Mouse (Mus musculus) T-cell, adult 2 months (primary cell): ENCODE measurements around the gene Fam107a.
A peak's percentile ranks its signal among the peaks of the same experiment; 100 is the strongest.

Experiments used
- DNase-seq: peaks from one replicate; pipeline ENCODE4 v3.0.0; 2022; ENCODE audit warnings: low spot score

Fam107a gene

DNA sequence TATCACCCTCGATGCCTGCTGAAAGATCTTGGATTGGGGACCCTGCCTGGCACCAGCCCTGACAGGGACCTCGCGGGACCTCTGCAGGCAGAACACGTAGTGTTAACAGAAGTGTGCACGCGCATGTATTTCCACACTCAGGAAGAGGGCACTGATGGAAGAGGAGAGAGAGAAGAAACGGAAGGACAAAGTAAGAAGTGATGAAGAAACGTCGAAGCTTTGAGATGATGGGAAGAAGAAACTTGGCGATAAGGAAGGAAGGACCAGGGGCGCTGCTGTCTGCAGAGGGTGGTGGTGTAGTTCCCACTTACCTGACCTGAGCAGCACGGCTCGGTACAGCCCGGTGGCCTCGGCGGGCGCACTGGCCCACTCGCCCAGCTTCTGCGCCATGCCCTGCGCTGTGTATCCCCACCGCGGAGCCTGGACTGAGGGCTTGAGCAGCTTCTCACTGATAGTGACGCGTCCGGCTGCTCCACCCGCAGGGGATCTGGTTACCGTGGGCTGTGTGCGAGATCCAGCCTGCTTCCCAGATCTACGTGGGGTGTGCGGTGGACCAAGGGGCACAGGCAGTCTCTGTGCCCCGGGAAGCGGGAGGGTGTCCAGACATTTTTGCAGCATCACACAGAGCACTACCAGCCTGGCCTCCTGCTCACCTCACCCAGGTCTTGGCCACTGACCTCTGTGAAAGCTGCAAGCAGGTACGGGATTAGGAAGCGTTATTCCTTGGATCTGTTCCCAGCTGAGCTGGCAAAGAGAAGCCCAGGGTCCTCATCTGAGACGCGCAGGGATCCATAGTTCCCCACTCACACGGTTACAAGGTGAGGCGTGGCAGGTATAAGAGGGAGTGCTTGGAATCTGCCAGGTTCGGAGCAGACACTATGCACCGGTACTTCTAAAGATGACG is at the start of gene Fam107a:
Gene Fam107a (minus strand): TSS at position 830 of the 904 bp plus-strand sequence.
- no peak for DNase-seq

DNA sequence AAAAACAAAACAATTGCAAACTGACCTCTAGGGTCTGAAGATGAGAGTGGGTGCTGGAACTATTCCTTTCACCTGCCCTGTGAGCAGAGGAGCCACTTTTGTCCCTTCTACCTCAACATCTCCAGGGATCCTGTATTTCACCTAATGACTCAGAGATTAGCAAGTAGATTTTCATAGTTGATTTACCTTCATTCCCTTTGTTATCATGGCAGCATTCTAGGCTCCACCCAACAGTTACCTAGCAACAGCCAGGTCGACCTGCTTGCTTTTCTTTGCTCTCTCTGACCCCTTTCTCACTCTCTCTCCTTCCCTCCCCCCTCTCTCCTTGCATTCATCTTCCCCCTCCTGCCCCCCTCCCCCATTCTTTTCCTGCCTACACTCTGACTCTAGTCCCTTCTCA is 49.3 kb upstream of the Fam107a start:
- no peak for DNase-seq

DNA sequence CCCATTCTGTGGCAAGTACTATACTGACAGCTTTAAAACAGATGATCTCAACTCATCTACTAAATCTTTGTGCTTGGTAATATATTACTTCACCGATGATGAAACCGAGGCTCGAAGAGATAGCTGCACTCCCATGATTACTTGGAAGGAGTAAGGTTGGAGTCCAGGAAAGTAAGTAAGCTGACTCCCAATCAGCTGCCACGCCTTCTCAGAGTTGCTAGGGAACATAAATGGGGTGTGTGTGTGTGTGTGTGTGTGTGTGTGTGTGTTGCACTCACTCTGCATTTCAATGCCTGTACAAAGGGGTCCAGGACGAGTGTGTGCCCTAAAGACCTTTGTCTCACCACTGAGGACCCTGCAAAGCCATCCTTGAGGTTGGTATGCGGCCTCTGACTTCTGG is 48.0 kb upstream of the Fam107a start:
- DNase-seq, result no peak

DNA sequence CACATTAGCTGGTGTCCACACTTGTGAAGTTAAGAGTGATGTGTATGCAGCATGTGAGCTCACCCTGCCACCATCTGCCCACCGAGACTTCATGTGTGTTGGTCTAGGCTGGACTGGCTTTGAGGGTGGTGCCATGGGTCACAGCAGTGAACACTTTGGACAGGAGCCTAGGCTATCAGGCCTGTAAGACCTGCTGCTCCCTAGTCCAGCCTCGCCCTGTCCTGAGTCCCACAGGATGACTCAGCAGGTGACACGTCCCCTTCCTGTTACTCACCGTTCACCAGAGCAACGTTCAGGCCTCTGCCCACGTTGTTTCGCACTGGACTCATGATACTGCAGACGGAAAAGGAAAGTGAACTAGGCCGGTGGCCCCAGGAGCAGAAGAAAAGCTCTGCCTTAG is 39.0 kb upstream of the Fam107a start:
- DNase-seq, result no peak

DNA sequence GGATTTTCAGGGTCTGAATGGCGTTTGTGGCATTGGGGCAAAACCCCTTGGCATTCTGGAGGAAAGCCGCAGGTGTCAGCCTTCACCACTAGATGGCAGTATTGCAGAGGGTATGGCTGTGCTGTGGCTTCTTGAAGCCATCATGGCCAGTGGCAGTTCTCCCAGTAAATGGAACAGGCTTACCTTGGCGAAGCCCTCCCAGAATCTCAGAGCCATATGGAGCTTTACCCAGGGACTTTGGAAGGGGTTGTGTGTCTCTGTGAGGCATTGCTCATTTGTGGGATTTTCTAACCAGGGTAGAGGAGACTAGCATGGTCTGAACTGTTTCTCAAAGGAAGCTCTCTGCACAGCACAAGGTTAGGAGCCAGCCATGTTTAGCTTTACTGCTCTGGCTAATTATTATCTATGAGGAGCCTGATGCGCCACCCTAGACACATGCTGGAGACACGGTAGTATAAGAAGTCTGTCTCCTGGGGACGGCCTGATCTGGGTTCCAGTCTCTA is 38.2 kb upstream of the Fam107a start:
- DNase-seq, result peak; percentile 31

DNA sequence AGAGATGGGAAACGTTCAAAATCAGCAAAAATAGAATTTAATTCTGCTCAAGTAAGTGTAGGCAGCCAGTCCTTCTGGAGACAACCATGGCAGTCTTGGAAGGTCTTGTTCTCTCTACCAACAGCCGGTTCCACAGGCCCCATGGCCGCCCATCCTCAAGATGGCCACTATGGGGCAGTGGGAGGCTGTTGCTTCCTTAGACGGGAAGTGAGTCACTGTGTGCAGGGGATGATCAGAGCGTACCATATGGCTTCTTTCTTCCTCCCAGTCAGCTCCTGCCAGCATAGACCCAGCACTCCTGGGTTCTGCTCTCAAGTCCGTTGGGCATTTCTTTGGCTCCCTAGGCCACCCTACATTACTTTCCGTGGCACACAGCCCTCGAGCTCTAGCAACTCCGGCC is 31.1 kb upstream of the Fam107a start:
- DNase-seq, result no peak

DNA sequence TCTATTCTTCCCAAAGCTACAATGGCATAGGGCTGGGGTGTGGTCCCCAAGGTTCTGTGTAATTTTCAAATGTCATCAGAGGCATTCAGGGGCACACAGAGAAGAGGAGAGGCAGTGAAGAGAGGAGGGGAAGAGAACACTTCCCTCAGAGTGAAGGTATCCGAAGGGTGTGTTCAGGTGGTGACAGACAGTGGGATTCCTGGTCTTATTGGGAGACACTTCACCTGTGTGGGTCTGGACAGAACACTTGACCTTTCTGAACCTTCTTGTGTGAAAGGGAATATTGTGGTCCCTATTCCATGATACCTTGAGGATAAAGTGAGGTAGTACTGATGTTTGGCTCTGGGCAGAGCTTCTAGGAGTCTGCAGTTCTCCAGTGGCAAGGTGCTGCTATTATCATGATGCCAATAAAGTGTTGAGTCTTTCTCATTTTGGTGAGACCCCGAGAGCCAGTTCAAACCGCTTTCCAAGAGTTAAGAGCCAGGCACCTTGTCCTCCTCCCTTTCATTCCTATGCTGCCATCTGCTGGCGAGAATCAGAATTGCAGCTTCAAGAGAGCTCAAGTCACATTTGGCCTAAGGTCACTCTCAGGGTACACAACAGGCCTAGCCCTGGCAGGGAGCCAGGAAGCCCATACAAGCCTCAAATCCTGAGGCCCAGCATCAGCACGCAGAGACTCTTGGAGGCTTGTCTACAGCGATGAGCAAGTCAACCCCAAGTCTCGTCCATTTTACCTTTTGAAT is 28.6 kb upstream of the Fam107a start:
- peak; percentile 51 for DNase-seq

DNA sequence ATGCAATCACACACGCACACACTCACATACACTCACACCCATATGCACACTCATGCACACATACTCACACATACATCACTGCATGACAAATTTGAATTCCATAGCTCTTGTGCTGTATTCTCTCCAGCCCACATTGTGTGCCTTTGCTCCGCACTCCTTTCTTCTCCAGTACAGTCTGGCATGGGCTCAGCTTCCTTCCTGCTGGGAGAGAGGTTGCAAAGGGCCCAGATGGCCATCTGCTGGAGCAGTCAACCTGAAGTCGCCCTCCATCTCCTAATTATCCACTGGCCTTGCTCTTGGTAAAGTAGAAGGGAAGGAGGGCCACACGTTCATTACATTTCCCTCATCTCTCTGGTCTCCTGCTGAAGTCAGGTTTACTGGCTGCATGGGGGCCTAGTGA is 27.7 kb upstream of the Fam107a start:
- DNase-seq, result no peak

DNA sequence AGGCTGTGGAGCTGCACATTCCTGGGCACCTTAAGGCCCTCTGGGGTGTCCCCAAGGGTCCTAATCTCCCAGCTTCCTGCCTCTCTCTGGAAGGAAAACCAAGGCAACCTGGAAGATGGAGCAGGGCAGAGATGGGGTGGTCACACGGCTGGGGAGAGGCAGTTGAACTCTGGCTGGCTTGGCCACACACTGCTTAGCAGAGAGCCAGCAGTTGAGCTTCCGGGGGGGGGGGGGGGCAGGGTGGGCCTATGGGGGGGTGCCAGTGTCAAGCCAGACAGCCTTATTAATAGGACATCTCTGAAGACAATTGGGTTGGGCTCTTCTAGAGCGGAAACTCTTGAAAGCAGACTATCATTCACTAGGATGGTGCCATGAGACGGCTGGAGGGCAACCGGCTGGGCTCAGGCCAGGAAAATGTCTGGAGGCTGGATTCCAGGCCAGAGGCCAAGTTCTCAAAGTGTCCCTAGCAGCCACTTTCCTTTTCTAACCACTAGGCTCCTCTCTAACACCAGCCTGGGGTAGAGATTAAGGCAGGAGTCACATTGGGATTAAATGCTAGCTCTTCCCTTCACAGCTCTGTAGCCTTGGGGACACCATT is 24.8 kb upstream of the Fam107a start:
- no peak for DNase-seq

DNA sequence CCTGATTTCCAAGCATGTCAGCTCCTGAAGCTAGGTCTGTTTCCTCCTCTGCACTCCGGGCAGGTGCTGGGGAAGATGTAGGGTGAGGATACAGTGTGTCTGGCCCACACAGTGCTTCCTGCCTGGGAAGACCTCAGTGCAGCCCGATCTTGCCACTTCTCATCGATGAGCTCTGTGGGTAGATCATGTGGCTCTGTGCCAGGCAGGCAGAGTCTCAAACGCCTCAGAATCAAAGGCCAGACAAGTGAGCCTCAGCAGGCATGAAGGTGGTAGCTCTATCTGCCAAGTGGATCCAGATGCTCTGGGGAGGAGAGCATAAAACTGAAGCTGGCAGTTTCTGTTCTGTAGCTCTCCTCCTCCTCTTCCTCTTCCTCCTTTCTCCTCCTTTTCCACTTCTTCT is 22.4 kb upstream of the Fam107a start:
- no peak for DNase-seq

DNA sequence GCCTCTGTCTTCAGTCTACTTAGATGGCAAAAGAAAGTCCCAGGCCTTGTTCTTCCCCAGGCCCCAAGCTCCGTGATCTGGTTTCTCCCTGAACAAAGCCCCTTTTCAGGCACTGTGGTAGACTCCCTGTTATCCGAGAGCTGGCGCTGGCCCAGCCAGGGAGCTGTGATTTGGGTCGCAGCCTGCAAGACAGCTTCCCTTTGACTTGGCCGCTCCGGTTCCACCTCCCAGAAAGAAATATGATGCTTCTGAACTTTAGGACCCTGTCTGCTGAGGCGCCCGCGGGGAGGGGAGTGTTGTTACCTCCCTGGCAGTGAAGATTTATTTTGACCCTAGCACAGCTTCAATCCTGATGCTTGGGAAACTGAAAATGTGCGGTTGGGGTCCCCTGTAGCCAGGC is 18.1 kb upstream of the Fam107a start:
- DNase-seq, result no peak

DNA sequence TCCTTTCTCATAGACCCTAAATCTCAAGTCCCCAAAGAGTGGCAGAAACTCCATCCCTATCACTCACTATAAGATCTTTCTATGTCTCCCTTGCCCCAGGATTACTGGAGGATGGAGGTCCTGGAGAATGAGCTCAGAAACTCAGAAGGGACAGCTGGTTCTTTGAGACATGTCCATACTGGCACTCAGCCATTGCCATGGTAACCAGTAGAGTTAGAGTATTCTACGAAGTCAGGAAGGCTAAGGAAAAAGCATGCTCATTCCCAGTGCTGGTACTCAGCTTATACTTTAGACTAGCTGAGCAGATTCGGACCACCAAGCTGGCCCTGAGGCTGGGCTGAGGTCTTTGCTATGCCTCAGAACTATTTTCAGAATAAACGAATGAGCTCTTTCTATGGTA is 16.7 kb upstream of the Fam107a start:
- DNase-seq, result no peak

DNA sequence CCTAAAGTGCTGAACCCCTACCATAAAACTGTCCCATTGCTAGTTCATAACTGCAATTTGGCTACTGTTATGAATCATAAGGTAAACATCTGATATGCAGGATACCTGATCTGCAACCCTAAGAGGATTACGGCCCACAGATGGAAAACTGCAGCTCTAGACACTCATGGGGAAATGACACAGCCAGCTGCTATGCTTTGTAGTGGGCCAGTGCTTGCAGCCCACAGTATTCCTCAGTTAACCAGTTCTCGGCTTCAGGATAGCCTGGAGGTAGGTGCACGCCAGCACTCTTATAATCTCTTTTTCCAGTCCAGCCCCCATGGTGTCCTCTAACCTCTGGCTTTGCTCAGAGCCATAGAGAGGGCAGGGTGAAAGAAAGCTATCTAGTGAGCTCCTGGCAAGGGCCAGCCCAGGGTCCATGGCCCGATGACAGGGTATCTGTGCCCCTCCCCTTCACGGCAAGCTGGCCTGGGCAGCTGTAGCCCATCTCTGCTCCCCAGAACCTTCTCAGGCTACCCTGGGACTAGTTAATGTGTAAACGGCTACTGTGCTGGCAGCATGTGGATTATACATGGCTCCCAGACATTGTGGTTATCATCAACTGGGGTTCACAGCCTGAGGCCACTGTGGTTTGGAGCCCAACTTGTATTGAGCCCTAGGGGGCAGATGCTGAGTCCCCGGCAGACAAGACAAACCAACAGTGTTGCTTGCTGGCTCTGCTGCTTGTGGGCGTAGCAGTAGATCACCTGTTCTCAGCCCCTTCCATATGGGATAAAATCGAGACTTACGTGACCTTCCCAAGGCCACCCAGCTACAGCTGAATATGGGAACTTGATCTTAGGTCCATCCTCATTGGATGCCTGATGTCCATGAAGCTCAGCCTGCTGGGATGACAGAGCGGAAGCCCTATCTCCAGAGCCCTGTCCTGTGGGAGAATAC is 14.8 kb upstream of the Fam107a start:
- DNase-seq, result no peak

DNA sequence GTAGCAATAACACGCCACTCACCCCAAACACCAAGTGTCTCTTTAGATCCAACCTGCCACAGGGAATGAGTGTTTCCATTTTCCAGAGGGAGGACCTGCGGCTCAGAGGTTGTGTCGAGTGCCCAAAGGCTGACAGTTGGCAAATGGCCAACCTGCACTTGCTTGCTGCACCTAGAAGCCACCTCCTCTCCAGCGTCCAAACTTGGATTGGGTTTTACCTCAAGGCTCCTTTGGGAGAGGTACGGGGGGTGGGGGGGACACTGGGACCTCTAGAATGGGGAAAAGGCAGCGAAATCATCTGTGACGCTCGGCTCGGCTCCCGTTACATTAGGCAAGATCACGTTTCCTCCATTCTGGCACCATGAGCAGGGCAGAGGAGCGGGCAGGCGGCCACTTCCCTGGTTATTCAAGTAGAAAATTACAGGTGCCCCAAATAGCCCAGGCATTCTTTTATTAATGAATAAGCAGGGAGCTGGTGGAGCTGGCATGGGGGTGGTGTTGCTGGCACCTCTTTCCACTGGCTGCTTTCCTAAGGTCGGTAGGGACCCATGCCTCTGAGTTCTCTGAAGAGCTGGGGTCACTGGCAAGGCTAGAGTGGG is 13.6 kb upstream of the Fam107a start:
- DNase-seq, result no peak

DNA sequence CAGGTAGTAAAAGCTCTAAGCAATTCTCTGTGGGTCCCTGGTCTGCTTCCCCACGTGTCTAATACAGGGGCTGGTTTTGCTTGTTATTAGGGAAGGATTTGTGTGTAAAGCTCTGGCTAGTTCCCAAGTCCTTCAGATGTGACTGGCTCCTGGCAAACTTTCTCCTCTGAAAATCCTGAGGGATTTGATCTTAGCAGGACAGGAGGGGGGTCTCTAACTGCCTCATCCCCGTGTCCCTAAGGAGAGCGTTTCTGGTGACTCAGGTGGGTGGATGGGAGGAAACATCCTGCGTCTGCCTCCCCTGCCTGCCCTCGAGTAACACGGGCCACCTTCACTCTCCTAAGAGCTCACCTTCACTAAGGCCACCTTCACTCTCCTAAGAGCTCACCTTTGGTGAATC is 12.6 kb upstream of the Fam107a start:
- DNase-seq, result no peak

DNA sequence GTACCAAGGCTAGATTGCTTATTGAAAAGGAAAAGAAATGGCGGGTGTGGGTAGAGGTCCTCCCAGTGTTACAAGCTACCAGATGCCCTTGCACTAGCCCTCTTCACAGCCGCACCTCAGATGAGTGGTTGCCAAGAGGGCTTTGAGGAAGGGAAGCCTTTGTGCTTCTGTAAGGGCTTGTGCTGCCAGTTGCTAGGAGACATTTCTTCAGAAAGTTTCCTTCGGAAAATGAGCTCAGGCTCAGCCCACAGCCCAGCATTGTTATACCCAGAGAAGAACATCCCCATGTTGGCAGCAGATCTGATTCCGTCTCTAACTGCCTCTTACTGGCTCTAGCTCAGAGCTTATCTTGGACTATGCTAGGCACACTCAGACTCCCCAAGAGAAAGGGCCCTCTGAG is 11.7 kb upstream of the Fam107a start:
- no peak for DNase-seq

DNA sequence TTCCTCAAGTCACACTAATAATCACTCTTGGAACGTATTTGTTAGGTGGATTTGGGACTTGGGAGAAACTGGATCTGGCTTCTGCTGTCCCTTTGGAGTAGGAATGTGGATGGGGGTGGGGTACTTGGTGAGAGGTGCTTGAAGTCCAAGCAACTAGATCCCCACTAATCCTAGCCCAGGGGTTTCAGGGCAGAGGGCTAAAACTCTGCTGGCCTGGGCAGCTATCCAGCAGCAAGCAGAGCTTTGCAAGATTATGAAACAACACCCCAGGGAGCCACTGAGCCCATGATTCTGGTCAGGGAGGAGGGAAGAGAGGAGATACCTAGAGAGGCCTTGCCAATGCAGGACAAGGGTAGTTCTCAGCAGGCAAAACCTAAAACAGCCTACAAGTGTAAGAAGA is 9.5 kb upstream of the Fam107a start:
- DNase-seq, result no peak

DNA sequence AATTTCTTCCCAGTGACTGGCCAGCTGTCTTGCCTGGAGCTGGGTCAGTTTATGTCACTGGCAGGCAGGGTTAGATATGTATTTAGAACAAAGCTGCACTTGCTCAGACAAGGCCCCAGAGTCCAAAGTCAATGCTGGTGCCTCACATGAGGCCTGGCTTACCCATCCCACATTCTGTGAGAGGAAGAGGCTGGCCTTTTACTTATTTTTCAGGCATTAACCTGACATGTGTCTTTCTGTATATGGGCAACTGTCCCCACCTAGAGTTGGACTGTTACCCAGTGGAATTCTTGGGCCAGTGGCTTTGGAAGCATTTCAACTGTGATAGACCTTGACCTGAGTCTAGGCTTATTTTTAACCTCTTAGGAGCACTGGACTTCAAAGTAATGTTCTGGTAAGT is 9.1 kb upstream of the Fam107a start:
- DNase-seq, result no peak

DNA sequence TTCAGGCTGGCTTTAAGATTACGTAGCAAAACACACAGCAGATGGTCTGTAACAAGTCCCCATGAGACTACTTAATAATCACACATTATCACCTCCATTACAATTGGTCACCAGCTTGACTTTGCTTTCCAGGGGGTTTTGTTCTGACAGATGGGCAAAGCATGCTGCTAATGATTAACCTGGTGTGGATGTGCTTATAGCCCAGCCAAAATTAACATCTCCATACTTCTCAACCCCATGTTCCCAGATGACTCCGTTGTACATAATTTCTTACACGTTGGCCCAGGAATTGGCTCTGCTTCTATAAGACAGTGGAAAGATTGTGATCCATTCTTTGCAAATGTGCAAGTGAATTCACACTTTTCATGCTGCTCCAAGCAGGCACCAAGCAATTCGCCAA is 7.9 kb upstream of the Fam107a start:
- DNase-seq, result no peak

DNA sequence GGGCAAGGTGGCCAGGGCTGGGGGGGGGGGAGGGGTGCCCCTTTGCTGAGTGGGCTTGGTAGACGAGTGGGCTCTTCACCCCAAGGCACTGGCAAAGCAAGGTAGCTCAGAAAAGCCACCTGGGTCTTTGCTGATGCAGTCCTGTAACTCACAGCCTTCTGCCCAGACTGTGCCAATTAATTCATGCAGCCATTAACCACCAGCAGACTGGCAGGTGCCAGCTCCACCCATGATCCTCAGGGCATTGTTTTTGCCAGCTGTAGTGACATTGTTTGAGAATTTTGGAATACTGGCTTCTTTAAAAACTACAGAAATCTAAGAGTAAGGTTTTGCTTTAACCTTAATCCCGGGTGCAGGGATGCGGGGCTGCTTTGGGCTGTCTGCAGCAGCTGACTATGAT is 2.7 kb upstream of the Fam107a start:
- DNase-seq, result no peak
